Mouse (Mus musculus): ENCODE data around the gene Pacrg.
A peak's percentile ranks its signal among the peaks of the same experiment; 100 is the strongest.

The Pacrg gene

DNA sequence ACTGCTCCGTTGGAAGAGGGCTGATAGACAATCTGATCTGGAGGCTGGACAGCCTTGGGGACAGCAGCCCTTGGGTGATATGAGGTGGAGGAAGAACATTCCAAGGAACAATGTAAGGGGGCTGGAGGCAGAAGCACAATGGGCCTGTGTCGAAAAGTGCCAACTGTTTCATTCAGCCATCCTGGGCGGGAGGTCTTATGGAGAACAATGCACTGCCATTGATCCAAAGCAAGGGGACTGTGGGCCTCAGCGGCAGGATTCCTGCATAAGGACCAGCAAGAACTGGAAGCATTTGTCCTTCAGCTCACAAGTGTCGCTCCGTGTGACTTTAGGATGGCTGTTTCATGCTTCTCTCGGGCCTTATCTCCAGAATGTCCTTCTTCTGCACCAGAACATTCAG is 465.8 kb downstream of the Pacrg start:
- DNase-seq (ENCODE audit: low read depth, low spot score): no peak

DNA sequence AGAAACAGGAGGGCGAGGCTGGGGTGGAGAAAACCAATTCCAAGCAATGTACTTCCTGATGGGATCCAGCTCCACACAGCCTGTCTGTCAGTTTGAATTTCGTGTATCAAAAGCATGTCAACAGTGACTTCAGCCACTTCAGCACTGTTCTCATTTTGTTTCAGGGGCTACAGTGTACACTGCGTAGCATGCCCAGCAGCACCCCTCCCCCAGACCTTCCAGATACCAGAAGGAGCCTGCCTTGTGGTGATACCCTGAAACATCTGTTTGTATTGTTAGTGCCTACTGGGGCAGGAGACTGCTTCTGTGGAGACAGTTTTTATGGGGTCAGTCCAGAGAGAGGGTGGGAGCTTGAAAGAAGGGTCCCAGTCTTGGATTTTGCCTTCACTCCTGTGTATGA is 466.4 kb downstream of the Pacrg start:
- no peak for DNase-seq (ENCODE audit: low read depth, low spot score)

DNA sequence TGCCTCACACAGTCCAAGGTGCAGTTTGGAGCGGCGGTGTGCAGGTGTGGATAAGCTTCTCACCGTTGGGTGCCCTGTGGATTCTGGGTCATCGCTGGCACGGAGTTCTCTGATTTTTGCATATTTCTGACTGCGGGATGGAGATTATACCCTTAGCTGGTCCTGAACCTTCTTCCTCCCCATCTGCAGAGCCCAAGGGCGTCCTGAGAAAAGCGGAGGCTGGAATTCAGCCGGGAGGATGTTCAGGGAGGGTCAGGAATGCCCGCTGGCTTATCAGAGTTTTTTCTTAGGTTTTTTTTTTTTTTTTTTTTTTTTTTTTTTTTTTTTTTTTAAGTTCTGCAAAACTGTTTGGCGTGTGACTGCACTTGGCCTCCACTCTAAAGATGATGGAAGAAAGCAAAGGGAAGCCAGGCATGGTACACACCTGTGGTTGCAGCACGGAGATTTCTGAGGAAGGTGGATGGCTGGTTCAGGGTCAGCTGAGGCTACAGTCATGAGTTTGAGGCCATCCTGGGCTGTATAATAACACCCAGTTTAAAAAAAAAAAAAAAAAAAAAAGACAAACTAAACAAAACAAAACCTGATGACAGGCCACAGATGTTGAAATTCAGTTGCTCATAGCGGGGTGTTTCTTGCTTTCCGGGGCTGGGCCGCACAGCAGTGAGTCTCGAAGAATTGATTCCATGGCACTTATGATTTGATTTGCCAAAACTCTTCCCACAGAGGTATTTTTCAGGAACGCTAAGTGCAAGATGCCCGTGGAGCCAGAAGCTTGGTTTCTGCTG is 467.9 kb downstream of the Pacrg start:
- DNase-seq (ENCODE audit: low read depth, low spot score): no peak

DNA sequence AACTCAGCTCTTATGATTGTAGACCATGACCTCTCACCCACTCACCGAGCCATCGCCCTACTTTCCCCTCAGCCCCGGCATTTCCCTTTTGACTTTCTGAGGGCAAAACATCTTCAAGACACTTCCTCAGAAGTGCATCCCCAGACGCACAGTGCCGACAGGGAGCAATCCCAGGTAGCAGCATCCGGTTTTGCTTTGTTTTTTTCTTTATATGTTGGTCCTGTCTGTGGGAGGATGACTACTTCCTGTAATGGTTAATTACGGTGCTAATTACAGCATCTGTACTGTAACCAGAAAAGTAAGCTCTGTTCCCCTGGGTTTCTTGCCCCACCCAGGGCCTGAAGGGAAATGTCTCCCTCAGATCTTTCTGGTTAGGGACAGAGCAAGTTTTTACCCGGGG is 468.6 kb downstream of the Pacrg start:
- DNase-seq (ENCODE audit: low read depth, low spot score): no peak

DNA sequence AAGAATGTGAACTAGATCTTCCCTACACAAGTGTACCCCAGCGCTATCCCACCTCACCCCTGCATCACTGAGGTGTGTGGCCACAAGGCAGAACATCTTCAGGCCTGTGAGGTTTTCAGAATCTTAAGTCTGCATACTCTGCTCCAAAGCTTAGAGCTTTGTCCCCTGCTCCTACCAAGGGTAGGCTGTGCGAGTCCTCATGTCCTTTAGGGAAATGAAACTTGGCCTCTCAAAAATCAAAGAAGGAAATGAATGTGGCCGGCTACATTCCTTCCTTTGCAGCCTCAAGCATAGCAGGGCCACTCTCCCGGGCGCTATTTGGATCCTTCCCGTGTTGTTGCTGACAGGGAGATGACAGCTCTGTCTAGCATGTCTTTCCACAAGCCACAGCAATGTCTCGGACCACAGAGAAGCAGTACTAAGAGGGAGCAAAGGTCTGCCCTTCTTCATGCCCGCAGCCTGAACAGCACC is 469.4 kb downstream of the Pacrg start:
- no peak for DNase-seq (ENCODE audit: low read depth, low spot score)

DNA sequence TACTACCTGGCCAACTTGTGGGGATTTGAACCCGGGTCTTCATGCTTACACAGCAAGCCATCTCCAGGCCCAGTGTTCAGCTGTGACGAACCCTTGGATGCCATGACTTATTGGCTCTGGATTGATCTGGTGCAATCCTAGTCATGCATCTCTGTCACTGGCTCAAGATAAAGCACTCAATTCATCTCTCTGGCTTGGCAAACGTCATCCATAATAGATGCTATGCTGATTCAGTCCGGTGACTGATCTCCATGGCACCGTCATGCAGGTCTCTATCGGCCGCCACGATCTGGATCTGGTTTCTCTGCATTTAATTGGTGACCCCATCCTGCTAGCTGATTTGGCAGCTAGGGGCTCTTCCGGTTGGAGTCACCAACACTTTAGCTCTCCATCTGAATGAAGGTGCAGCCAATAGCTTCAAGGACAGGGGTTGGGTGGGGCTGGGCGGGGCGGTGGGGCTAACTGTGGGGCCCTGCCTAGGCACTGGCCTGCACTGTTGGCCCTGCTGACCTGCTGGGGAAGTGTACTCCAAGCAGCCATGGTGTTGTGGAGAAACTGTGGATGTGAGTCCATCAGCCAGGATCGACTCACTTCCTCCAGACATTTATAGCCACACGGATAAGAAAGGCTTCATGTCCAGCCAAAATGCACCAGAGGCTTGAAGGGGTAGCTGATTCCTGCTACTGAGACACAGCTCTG is 470.0 kb downstream of the Pacrg start:
- no peak for DNase-seq (ENCODE audit: low read depth, low spot score)

DNA sequence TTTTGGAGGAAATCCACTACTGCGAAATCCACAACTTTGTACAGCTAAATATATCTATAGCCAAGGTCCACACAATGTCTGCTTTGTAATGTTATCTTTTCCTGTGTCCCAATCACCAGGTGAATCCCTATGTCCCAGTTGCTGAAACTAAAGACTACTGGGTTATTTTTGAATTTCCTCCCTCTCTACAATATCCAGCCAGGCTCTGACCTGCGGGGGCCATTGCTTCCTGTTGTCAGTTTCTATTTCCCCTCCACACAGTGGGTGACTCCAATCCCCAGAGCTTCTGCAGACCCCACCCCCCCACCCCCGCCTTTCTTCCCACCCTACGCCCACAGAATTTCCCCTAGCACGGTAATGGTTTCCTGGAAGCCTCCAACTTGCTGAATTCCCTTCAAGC is 473.1 kb downstream of the Pacrg start:
- DNase-seq (ENCODE audit: low read depth, low spot score): no peak

DNA sequence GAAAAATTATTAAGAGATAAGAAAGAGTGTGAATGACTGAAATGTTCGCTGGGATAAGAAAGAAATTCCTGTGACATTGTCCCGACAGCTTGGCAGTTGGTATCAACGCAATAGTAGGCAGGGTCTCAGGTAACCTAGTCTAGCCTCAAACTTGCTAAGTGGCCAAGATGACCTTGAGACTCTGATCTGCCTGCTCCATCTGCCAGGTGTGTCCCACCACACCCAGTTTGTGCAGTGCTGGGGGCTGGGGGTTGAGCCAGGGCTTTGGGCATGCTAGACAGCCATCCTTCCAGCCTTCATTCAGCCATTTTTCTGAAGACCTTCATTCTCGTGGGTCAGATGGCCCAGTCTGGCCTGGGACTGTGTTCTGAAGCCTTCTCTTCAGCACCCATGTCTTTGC is 473.5 kb downstream of the Pacrg start:
- DNase-seq (ENCODE audit: low read depth, low spot score): no peak

DNA sequence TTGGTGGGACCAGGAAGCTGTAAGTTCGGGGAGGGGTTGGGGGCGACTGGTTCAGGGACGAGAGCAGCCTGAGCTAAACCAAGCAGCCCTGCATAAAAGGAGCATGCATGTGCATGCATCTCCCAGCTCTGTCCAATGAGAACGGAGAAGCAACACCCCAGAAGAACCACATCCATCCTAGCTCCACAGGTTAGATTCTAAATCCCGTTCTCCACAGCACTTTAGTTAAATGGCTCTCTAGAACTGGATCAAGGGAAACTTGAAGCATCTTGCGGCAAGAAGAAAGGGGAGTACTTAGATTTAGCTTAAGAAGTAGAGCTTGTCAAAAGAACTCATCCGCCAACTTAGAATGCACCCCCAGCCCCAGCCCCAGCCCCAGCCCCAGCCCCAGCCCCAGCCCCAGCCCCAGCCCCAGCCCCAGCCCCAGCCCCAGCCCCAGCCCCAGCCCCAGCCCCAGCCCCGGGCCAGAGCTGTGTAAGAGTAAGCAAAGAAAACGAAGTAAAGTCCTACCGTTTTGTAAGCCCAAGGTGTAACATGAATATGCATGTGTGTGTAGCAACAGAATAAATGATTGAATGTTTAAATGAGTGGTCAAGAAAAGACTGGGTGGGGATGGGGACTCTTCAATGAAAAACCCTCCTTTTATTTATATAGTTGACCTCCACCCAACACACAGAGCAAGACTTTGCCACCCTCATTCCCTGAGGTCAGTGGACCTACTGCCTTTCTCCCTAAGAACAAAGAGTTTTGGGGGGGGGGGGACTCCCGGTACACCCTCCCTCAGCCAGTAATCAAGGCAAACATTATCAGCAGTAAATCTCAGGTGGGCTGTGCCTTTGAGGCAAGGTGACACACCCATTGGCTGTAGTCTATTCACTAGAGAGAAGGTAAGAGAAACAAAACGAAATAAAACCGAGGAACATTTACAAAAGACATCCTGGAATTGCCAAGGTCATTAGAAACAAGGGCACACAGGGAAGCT is 474.3 kb downstream of the Pacrg start:
- no peak for DNase-seq (ENCODE audit: low read depth, low spot score)

DNA sequence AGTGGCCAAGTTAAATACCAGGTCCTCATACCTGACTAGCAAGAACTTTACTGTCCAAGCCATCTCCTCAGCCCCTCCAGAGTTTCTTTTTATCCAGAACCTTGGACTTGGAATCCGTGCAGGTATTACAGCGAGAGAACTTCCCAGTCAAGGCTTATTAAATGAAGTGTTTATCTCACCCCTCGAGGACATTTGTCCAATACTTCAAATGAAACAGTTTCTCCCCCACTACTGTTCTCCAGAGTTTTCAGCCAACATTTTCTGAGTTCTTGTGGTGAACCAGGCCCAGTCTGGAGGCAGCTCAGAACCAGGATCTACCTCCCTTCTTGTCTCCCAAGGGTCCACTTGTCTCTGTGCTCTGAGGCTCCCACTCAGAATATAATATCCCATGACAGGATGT is 477.0 kb downstream of the Pacrg start:
- no peak for DNase-seq (ENCODE audit: low read depth, low spot score)

DNA sequence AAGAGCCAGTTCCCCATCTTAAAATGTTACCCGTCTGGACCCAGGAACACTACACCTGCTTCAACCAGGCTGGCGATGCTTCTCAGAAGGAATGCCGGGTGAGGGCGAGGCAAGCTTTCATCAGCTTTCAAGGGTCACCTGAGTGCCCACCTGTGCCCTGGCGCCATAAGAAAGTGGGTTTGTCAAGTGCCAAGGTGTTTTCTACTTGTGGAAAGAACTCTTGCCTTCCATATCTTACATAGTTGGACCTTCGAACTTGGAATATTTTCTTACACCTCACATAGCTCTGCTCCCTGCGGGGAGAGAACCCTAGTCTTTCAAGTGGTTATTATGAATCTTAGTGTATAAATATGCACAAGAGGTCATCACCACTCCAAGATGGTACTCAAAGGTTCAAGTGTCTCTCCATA is 478.2 kb downstream of the Pacrg start:
- DNase-seq (ENCODE audit: low read depth, low spot score): no peak

DNA sequence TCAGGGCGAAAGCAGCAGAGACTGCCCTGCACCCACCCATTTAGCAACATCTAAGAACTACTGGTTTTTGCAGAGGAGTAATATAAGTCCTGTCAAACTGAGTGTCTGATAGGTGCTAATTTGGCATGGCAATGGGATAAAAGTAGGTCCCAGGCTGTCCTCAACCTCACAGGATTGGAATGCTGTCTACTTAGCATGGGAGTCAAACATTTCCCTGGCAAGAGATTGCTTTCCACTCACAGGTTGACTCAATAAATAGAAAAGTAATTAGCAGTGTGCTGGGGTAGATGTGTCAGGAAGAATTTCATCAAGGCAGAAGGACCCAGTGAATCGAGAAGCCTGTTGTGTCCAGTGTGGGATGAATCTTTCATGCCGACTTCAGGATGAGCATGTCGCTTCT is 479.4 kb downstream of the Pacrg start:
- no peak for DNase-seq (ENCODE audit: low read depth, low spot score)

DNA sequence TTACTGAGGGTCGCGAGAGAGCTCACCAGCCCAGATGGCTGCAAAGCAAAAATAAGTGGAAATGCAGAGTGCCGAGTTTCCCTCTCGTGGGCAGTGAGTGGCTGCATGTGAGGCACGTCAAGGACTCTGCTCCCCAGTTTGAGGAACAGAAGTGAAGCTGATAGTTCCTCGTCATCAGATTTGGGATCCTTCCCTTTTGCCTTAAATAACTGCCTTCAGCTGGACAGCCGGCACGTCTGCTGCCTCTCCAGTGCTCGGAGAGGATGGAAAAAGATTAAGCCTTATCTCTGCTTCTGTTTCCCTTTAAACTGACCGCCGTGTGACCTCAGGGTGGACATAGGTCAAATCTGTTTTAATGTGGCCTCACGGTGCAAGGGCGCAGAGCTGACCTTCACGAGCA is 480.6 kb downstream of the Pacrg start:
- DNase-seq (ENCODE audit: low read depth, low spot score): peak; percentile 56

DNA sequence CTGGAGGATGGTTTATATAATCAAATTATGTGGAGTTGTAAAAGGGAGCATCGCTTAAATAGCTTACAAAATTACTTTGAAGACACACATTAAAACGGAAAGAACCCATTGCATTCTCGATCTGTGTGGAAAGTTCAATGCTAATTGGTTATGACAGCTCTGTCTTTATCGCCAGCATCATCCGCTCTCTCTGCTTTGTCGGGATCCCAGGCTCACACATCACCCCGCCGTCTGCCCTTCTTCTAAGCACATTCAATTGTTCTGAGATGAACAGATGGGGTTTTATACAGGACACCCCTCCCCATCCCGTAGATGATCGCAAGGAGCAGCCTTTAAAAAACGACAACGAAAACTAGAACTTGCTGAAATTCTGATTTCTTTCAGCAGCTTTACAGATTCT is 482.8 kb downstream of the Pacrg start:
- no peak for DNase-seq (ENCODE audit: low read depth, low spot score)

DNA sequence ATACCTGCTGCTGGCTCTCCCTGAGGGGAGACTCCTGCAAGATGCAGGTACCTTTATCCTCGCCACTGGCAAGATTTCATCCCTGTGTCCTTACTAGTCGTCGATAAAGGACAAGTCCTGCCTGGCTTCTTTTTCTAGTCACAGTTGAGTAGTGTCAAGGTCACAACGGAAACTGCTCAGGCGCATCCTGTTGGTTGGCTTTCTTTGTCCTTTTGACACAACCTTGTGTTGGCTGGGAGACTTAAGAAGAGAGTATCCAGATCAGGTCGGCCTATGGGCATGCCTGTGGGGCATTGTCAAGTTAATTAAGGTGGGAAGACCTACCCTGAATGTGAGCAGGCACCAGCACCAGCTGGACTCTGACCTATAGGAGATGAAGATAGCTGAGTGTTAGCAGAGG is 483.8 kb downstream of the Pacrg start:
- DNase-seq (ENCODE audit: low read depth, low spot score): no peak

DNA sequence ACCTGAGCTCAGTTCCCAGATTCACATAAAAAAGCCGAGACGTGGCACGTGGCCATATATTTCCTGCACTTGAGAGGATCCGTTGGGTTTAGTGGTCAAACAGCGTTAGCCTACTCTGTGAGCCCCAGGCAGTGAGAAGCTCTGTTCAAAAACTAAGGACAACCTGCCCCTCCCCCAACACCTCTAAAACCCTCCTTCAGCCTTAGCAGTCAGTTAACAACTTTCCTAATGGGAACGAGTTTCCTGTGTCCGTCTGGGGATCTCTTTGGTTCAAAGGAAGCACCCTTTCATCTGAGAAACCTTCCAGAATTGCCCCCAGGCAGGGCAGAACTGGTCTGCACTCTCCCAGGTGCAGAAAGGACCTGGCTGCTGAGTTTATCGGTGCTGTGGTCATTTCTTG is 484.4 kb downstream of the Pacrg start:
- DNase-seq (ENCODE audit: low read depth, low spot score): no peak

Measured in telencephalon, adult 2 months (tissue).